Mouse (Mus musculus): ENCODE measurements at regions not wholly inside any gene's neighbourhood (a gene's known extent, or its start where the extent isn't known, plus 50 kb on each side); places are given as distances from the start of the nearest gene placed in this dataset.

DNA sequence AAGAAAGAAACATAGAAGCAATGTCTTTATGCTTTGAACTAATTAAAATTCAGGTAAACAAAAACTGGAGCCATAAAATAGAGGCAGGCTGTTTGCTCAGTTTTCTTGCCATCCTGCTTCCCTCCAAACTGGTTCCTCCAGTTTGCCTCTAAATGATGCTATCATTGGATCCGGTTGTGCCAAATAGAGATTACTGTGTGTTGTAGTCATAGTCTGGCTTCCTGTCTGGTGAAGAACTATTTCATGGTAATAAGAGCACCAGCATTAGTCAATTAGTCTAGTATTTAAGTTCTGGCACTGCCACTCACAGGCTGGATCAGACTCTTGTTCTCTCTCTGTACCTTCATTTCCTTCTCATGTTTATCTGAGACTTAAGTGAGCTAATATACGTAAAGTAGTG lies 141.9 kb upstream of the Rasa1 start:
- H3K4me2 ChIP-seq (ENCODE audit: low read depth, low read length), result no peak overlapping the region
- H3K27me3 ChIP-seq (ENCODE audit: control insufficient read depth, insufficient read depth, low read length), result no peaks in the 10 kb centered on the region
- no peak overlapping the region for H3K9ac ChIP-seq (replicated peaks; ENCODE audit: low read depth, low read length)
- no peak for ATAC-seq (ENCODE audit: insufficient read depth, low read depth)
- H3K36me3 ChIP-seq (replicated peaks; ENCODE audit: control insufficient read depth, insufficient read depth, low read length), result no peaks in the 10 kb centered on the region
- DNase-seq (ENCODE audit: low spot score), result no peak
- WGBS, result 73% methylated on average over 2 of the region's 2 CpGs
- TF ChIP-seq EP300 (IDR thresholded peaks at IDR 0.05; ENCODE audit: low read depth), result no peak
- no peak for TF ChIP-seq CTCF (IDR thresholded peaks at IDR 0.05; ENCODE audit: low read depth)
- H3K9me3 ChIP-seq (replicated peaks; ENCODE audit: control insufficient read depth, low read length), result no peaks in the 10 kb centered on the region
- H3K27ac ChIP-seq (ENCODE audit: low read depth), result no peak overlapping the region
- no peaks in the 10 kb centered on the region for H3K4me1 ChIP-seq (ENCODE audit: control insufficient read depth, insufficient read depth)
- no peak overlapping the region for H3K4me3 ChIP-seq (ENCODE audit: low read depth, low read length)

DNA sequence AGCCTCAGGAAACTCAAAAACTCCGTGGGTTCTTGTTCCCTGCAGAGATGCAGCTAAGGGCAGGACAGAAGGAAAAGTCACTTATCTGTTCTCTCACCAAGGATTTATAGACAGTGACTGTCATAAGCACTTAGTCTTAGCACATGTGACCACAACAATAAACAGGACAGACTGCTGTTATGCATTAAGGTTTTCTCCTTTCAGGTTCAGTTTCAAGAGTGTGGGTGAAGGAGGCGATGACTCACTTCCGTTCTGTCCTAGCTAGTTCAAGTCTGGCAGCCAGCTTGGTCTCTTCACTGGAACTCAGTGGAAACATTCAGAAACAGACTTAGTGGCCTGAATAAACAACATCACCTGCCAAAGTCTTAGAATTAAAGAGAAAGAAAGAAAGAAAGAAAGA lies 141.1 kb upstream of the Rasa1 start:
- Histone ChIP-seq H3K4me1 (ENCODE audit: control insufficient read depth, insufficient read depth) (no peaks in the 10 kb centered on the region), H3K9me3 (replicated peaks; ENCODE audit: control insufficient read depth, low read length) (no peaks in the 10 kb centered on the region), H3K36me3 (replicated peaks; ENCODE audit: control insufficient read depth, insufficient read depth, low read length) (no peaks in the 10 kb centered on the region), H3K27me3 (ENCODE audit: control insufficient read depth, insufficient read depth, low read length) (no peaks in the 10 kb centered on the region), H3K4me2 (ENCODE audit: low read depth, low read length) (no peak overlapping the region), H3K4me3 (ENCODE audit: low read depth, low read length) (no peak overlapping the region), H3K9ac (replicated peaks; ENCODE audit: low read depth, low read length) (no peak overlapping the region), H3K27ac (ENCODE audit: low read depth) (no peak overlapping the region)
- WGBS, result 54% methylated on average over 3 of the region's 3 CpGs
- DNase-seq (ENCODE audit: low spot score), result no peak
- TF ChIP-seq EP300 (IDR thresholded peaks at IDR 0.05; ENCODE audit: low read depth) (no peak), CTCF (IDR thresholded peaks at IDR 0.05; ENCODE audit: low read depth) (no peak)
- ATAC-seq (ENCODE audit: insufficient read depth, low read depth), result no peak

DNA sequence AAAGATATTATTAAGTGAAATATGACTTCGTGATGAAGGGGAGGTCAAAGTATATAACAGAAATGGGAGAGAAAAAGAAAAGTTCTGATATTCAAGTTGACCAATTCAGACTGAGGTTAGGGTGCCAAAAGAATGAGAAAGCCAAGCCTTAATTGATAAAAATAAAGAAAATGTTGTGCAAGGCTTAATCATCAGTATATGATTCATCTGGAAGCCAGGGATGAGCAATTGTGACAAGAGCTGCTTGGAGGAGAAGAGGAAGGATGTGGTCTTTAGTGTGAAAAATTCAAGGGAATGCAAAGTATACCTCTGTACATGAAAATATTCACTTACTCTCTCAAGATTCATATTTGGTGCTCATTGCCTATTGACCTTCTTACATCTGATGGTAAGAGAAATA lies 129.7 kb upstream of the Rasa1 start:
- Histone ChIP-seq H3K4me1 (ENCODE audit: control insufficient read depth, insufficient read depth) (no peaks in the 10 kb centered on the region), H3K27me3 (ENCODE audit: control insufficient read depth, insufficient read depth, low read length) (no peaks in the 10 kb centered on the region), H3K27ac (ENCODE audit: low read depth) (no peak overlapping the region), H3K9me3 (replicated peaks; ENCODE audit: control insufficient read depth, low read length) (0 out of 2 replicates have a peak, but pooled peaks cover 8% of the 10 kb centered on the region), H3K9ac (replicated peaks; ENCODE audit: low read depth, low read length) (no peak overlapping the region), H3K4me3 (ENCODE audit: low read depth, low read length) (no peak overlapping the region), H3K4me2 (ENCODE audit: low read depth, low read length) (no peak overlapping the region), H3K36me3 (replicated peaks; ENCODE audit: control insufficient read depth, insufficient read depth, low read length) (no peaks in the 10 kb centered on the region)
- no peak for TF ChIP-seq EP300 (IDR thresholded peaks at IDR 0.05; ENCODE audit: low read depth)
- TF ChIP-seq CTCF (IDR thresholded peaks at IDR 0.05; ENCODE audit: low read depth), result no peak
- no peak for DNase-seq (ENCODE audit: low spot score)
- ATAC-seq (ENCODE audit: insufficient read depth, low read depth), result no peak
- 88% methylated on average over 1 of the region's 1 CpGs for WGBS

DNA sequence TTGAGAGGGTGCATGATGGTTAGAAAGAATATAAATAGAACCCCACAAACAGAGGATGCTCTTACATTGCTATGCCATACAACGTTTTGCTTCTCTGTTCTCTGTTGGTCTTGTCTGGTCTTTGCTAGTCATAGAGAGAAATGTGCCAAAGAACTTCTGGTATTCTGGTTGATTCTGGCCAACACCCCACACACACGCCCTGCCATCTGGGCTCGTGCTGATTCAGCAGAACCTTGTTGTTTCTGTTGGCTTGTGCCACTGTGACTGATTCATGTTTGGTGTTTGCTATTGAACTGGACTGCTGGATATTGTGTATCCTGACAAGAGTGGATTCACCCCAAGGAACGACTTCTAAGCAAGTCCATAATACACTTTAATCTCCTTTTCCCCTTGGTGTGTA lies 126.0 kb upstream of the Rasa1 start:
- Histone ChIP-seq H3K27ac (ENCODE audit: low read depth) (no peak overlapping the region), H3K4me3 (ENCODE audit: low read depth, low read length) (no peak overlapping the region), H3K9me3 (replicated peaks; ENCODE audit: control insufficient read depth, low read length) (no peaks in the 10 kb centered on the region), H3K4me2 (ENCODE audit: low read depth, low read length) (no peak overlapping the region), H3K4me1 (ENCODE audit: control insufficient read depth, insufficient read depth) (no peaks in the 10 kb centered on the region), H3K27me3 (ENCODE audit: control insufficient read depth, insufficient read depth, low read length) (no peaks in the 10 kb centered on the region), H3K9ac (replicated peaks; ENCODE audit: low read depth, low read length) (no peak overlapping the region), H3K36me3 (replicated peaks; ENCODE audit: control insufficient read depth, insufficient read depth, low read length) (no peaks in the 10 kb centered on the region)
- ATAC-seq (ENCODE audit: insufficient read depth, low read depth) (no peak), DNase-seq (ENCODE audit: low spot score) (no peak)
- no peak for TF ChIP-seq EP300 (IDR thresholded peaks at IDR 0.05; ENCODE audit: low read depth)
- no peak for TF ChIP-seq CTCF (IDR thresholded peaks at IDR 0.05; ENCODE audit: low read depth)
- 76% methylated on average over 4 of the region's 4 CpGs for WGBS

DNA sequence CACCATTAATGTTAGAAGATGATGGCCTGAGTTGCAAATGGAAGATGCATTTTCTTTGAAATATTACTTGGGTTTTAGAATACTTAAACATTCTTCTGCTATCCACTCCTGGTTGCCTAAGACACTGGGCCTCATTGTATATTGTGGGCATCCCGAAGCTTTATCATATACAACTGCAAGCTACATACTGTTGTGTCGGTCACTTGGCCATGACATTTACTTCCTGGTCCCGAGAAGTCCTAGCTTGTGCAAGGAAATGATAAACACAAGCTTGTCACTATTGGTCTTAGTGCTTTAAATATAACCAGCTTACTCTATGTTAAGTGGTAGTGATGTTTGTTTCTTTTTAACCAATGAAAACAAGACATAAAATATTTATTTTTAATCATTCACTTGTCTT lies 122.4 kb upstream of the Rasa1 start:
- no peaks in the 10 kb centered on the region for H3K36me3 ChIP-seq (replicated peaks; ENCODE audit: control insufficient read depth, insufficient read depth, low read length)
- 67% methylated on average over 3 of the region's 3 CpGs for WGBS
- no peak overlapping the region for H3K27ac ChIP-seq (ENCODE audit: low read depth)
- no peaks in the 10 kb centered on the region for H3K9me3 ChIP-seq (replicated peaks; ENCODE audit: control insufficient read depth, low read length)
- H3K27me3 ChIP-seq (ENCODE audit: control insufficient read depth, insufficient read depth, low read length), result no peaks in the 10 kb centered on the region
- no peak overlapping the region for H3K4me2 ChIP-seq (ENCODE audit: low read depth, low read length)
- no peak overlapping the region for H3K9ac ChIP-seq (replicated peaks; ENCODE audit: low read depth, low read length)
- H3K4me1 ChIP-seq (ENCODE audit: control insufficient read depth, insufficient read depth), result no peaks in the 10 kb centered on the region
- no peak overlapping the region for H3K4me3 ChIP-seq (ENCODE audit: low read depth, low read length)
- DNase-seq (ENCODE audit: low spot score), result no peak
- TF ChIP-seq EP300 (IDR thresholded peaks at IDR 0.05; ENCODE audit: low read depth) (no peak), CTCF (IDR thresholded peaks at IDR 0.05; ENCODE audit: low read depth) (no peak)
- ATAC-seq (ENCODE audit: insufficient read depth, low read depth), result no peak

DNA sequence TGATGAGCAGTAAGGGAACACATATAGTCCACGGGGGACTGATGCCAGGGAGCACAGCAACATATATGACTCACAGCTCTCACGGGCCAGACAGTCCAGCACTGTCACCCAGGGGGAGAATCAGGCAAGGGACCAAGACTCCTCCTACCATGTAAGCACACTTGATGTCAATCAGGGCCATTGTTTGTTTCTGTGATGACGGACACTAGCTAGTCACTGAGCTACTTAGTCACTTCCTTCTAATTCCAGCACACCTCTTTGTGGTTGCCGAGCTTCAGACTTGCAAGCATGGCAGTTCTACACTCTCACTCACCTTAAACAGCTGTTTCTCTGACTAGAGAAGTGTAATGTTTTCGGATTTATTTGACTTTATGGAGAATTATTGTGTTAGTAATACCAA lies 109.9 kb upstream of the Rasa1 start:
- Histone ChIP-seq H3K9ac (replicated peaks; ENCODE audit: low read depth, low read length) (no peak overlapping the region), H3K4me1 (ENCODE audit: control insufficient read depth, insufficient read depth) (no peaks in the 10 kb centered on the region), H3K36me3 (replicated peaks; ENCODE audit: control insufficient read depth, insufficient read depth, low read length) (no peaks in the 10 kb centered on the region), H3K4me3 (ENCODE audit: low read depth, low read length) (no peak overlapping the region), H3K9me3 (replicated peaks; ENCODE audit: control insufficient read depth, low read length) (no peaks in the 10 kb centered on the region), H3K27me3 (ENCODE audit: control insufficient read depth, insufficient read depth, low read length) (no peaks in the 10 kb centered on the region), H3K27ac (ENCODE audit: low read depth) (no peak overlapping the region), H3K4me2 (ENCODE audit: low read depth, low read length) (no peak overlapping the region)
- ATAC-seq (ENCODE audit: insufficient read depth, low read depth), result no peak
- DNase-seq (ENCODE audit: low spot score), result no peak
- WGBS, result 55% methylated on average over 5 of the region's 5 CpGs
- no peak for TF ChIP-seq CTCF (IDR thresholded peaks at IDR 0.05; ENCODE audit: low read depth)
- no peak for TF ChIP-seq EP300 (IDR thresholded peaks at IDR 0.05; ENCODE audit: low read depth)

Measured in heart, postnatal 0 days (tissue).